Mouse (Mus musculus) heart, adult 2 months (tissue): ENCODE data around the gene Galp.

ENCODE experiments used
- CTCF ChIP-seq: fragments of 200-600 bp; IDR thresholded peaks from 2 replicates; pipeline ENCODE4 v1.8.1; 2022; ENCODE audit warnings: antibody characterized with exemption, mild to moderate bottlenecking, moderate library complexity
- EP300 ChIP-seq: fragments of 200-500 bp; IDR thresholded peaks from 2 replicates; pipeline ENCODE4 v1.6.1; 2011; ENCODE audit warnings: low read depth, low read length, control low read depth; ENCODE audit not compliant: insufficient read depth
- POLR2A ChIP-seq: fragments of 200-500 bp; IDR thresholded peaks from 2 replicates; pipeline ENCODE4 v1.6.1; 2011; ENCODE audit warnings: mild to moderate bottlenecking, low read depth, low read length, control low read depth; ENCODE audit not compliant: insufficient read depth

GRCm38 (mm10) chr7:6151266-6151665 is 45.6 kb upstream of the Galp start:
- TF ChIP-seq CTCF (no peak), POLR2A (no peak), EP300 (no peak)
